Mouse (Mus musculus): ENCODE measurements around the gene Atp10a. TPM values are rescaled to one million over a fixed set of nuclear protein-coding genes. Genes with fewer than 3 reads are reported as not detected.

Atp10a gene
- polyA plus RNA-seq, 1 experiment from 2014 or later: 1.2 TPM

DNA sequence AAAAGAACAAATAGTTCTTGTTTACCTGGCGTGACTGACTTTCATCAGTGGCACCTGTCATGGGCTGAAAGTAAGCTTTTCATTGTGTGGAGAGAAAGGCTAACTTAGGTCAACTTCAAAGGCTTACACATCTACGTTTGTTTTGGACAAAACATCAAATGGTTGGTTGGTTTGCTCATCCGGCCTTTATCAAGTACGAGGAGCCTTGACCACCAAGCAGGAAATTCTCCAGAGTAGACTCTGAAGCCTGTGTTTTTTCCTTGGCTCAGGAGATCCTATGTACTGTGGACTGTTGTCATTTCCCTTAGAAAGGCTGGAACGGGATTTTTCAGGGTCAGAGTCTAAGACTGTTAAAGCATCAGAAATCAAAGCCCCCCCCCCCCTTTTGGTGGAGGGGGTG is 90.9 kb downstream of the Atp10a start:
- Histone ChIP-seq H3K27me3 (replicated peaks) (no peaks in the 10 kb centered on the region), H3K9me3 (no peaks in the 10 kb centered on the region), H3K4me3 (no peak overlapping the region), H3K9ac (no peak overlapping the region), H3K4me2 (no peak overlapping the region), H3K4me1 (no peaks in the 10 kb centered on the region), H3K36me3 (replicated peaks) (no peaks in the 10 kb centered on the region), H3K27ac (no peak overlapping the region)
- WGBS: 63% methylated on average over 5 of the region's 5 CpGs
- ATAC-seq (replicated peaks): no peak

DNA sequence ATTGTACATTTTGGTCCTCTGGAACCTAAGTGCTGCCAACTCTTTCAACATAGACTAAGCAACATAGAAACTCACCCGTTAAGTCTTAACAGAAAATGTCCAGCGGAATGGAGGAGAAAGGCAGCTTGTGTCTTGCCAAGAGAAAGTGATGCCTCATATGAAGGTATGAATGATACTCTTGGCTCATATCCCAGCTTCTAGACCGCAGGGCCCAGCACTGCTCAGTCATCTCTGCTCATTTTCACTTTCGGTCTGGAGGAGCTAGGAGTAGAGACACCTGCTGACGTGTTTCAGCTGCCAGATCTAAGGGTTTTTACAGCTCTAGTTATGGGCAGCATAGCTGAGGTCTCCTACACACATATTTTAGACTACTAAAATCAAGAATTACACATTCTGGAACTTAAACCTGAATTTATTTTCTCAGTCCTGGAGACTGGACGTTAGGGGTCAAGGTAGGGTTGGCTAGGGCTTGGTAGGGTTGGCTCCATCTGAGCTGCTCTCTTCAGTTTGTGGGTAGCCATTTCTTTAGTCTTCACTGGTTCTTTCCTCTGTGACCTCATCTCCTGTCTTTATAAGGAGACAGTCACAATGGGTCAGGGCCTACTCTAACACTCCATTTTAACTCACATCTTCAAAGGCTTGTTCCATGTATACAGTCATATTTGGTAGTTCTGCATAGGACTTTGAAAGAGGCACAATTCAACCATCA is 94.1 kb downstream of the Atp10a start:
- H3K9ac ChIP-seq: no peak overlapping the region
- H3K36me3 ChIP-seq (replicated peaks): no peaks in the 10 kb centered on the region
- H3K4me2 ChIP-seq: no peak overlapping the region
- no peaks in the 10 kb centered on the region for H3K9me3 ChIP-seq
- H3K4me3 ChIP-seq: no peak overlapping the region
- ATAC-seq (replicated peaks): no peak
- WGBS: 86% methylated on average over 6 of the region's 6 CpGs
- no peaks in the 10 kb centered on the region for H3K4me1 ChIP-seq
- H3K27me3 ChIP-seq (replicated peaks): no peaks in the 10 kb centered on the region
- H3K27ac ChIP-seq: no peak overlapping the region

DNA sequence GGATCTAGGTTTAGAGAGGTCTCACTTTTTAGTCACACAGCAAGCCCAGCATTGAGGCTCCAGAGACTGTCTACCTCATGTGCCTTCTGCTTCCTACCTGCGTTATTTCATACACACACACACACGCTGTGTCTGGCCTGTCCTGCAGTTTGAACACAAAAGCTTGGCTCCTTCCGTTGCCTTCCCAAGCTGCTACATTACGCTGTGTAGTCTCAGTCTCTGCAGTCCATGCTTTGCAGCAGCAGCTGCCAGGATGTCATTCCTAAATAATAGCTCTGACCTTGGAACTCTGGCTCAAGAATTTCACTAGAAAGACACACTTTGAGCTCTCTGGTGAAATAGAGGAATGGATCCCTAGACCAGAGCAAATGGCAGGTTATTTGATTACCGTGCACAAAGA is 96.1 kb downstream of the Atp10a start:
- Histone ChIP-seq H3K9ac (no peak overlapping the region), H3K27me3 (replicated peaks) (no peaks in the 10 kb centered on the region), H3K27ac (no peak overlapping the region), H3K4me3 (no peak overlapping the region), H3K4me2 (no peak overlapping the region), H3K36me3 (replicated peaks) (no peaks in the 10 kb centered on the region), H3K9me3 (no peaks in the 10 kb centered on the region), H3K4me1 (no peaks in the 10 kb centered on the region)
- no peak for ATAC-seq (replicated peaks)
- 80% methylated on average over 5 of the region's 5 CpGs for WGBS

DNA sequence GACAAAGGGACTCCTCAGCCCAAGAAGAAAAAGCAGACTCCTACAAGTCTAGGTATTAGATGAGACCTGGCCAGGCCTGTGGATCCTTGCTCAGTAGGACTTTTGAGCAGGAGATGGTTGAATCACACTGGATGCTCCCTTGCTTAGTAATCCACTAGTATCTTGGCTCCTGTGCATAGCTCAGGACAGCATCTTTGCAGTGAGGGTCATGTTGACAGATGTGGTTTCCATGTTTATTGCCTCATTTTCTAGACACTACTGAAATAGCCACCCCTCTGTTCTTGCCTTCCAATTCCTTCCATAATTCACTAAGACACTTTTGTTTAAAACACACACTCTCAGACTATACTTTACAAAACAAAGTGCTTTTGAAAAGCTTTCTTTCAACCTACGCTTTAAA is 98.1 kb downstream of the Atp10a start:
- H3K4me2 ChIP-seq: no peak overlapping the region
- no peaks in the 10 kb centered on the region for H3K27me3 ChIP-seq (replicated peaks)
- no peaks in the 10 kb centered on the region for H3K36me3 ChIP-seq (replicated peaks)
- no peak overlapping the region for H3K9ac ChIP-seq
- H3K4me1 ChIP-seq: no peaks in the 10 kb centered on the region
- H3K9me3 ChIP-seq: no peaks in the 10 kb centered on the region
- ATAC-seq (replicated peaks): no peak
- no peak overlapping the region for H3K27ac ChIP-seq
- no peak overlapping the region for H3K4me3 ChIP-seq
- 69% methylated on average over 1 of the region's 1 CpGs for WGBS

DNA sequence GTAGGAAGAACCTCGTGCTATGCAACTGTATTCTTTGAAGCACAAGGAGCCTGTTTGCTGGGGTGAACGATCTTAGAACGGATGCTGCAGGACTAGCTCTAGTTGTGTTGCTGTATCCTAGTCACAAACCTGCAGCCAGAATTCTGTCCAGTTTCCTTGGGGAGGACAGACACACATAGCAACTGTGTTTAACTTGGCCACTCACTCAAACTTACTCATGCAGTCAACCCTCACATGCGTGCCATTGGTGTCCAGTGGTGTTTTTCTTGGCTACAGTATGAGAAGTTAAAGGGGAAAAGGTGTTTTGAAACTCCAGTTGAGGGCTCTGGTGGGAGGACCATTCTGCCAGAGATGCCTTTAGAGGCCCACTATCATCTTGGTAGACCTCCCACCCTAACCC is 98.6 kb downstream of the Atp10a start:
- Histone ChIP-seq H3K27ac (no peak overlapping the region), H3K9me3 (no peaks in the 10 kb centered on the region), H3K9ac (no peak overlapping the region), H3K36me3 (replicated peaks) (no peaks in the 10 kb centered on the region), H3K27me3 (replicated peaks) (no peaks in the 10 kb centered on the region), H3K4me2 (no peak overlapping the region), H3K4me1 (no peaks in the 10 kb centered on the region), H3K4me3 (no peak overlapping the region)
- no peak for ATAC-seq (replicated peaks)
- 74% methylated on average over 4 of the region's 4 CpGs for WGBS

DNA sequence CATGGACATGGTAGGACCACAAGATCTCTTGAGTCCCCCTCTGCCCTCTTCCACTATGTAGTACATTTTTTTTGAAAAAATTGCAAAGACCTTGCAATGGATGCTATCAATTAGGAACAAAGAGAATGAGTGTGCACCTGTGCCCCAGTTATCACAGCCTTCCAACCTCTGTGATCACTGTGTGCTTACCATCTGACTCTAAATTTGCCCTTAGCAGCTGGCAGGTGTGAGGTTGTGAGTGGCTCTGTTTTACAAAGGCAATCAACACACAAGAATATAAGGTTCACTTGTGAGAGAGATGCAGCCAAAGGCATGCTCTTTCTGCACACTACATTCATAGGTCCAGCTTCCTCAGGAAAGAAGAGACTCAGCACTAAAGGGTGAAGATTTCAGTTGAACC is 99.1 kb downstream of the Atp10a start:
- H3K36me3 ChIP-seq (replicated peaks): no peaks in the 10 kb centered on the region
- H3K9ac ChIP-seq: no peak overlapping the region
- H3K27me3 ChIP-seq (replicated peaks): no peaks in the 10 kb centered on the region
- no peak for ATAC-seq (replicated peaks)
- H3K4me1 ChIP-seq: no peaks in the 10 kb centered on the region
- H3K9me3 ChIP-seq: no peaks in the 10 kb centered on the region
- no peak overlapping the region for H3K27ac ChIP-seq
- no peak overlapping the region for H3K4me3 ChIP-seq
- H3K4me2 ChIP-seq: no peak overlapping the region

DNA sequence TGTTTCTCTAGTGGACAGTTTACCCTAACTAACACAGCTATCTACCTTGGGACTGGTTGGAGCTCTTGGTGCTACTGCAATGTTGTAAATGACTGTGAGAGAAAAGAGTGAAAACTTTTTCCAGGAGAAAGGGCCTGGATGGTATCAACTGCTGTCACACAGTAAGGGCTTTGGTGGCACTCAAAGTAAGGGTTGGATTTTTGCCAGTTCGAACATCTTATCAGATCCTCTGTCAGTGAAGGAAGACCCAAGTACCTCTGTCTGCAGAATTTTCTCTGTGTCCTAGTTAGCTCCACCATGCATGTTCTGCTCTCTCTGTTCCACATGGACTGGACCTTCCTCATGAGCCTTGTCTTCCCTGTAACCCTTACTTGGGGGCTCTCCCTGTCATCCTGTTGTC is 99.9 kb downstream of the Atp10a start:
- Histone ChIP-seq H3K4me2 (no peak overlapping the region), H3K27me3 (replicated peaks) (no peaks in the 10 kb centered on the region), H3K4me3 (no peak overlapping the region), H3K36me3 (replicated peaks) (no peaks in the 10 kb centered on the region), H3K9me3 (no peaks in the 10 kb centered on the region), H3K9ac (no peak overlapping the region), H3K4me1 (no peaks in the 10 kb centered on the region), H3K27ac (no peak overlapping the region)
- no peak for ATAC-seq (replicated peaks)
- 100% methylated on average over 1 of the region's 1 CpGs for WGBS

DNA sequence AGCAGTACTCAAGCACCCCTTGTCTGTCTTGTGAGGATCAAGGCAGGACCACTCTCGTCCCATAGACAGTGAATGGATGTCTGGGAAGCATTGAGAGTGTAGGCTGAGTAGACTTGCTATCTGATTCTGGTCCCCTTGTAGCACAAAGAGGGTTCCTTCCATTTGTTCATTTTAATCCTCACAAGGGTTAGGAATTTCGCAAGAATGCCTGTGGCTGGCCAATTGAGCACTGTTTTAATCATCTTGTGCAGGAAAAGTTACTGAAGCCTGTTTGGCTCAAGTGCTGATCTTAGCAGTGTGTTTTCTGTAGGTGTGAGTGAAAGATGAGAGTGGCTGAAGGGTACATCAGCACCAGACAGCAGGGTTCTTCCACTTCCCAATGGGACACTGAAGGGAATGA is 101.4 kb downstream of the Atp10a start:
- Histone ChIP-seq H3K27me3 (replicated peaks) (no peaks in the 10 kb centered on the region), H3K4me1 (no peaks in the 10 kb centered on the region), H3K4me2 (no peak overlapping the region), H3K36me3 (replicated peaks) (no peaks in the 10 kb centered on the region), H3K4me3 (no peak overlapping the region), H3K9me3 (no peaks in the 10 kb centered on the region), H3K9ac (no peak overlapping the region), H3K27ac (no peak overlapping the region)
- no peak for ATAC-seq (replicated peaks)
- 71% methylated on average over 2 of the region's 2 CpGs for WGBS

DNA sequence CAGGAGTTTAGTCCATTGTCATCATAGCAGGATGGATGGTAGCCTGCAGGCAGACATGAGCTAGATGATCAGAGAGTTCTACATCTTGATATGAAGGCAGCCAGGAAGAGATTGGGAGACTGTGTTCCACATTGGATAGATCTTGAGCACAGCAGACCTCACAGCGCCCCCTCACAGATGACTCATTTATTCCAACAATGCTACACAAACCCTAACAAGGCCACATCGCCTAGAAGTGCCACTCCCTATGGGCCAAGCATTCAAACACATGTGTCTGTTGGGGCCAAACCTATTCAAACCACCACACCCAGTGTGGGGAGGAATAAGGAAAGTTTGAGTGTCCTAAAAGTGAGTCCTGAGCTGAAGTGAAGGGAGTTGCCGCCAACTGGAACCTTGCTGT is 102.4 kb downstream of the Atp10a start:
- Histone ChIP-seq H3K36me3 (replicated peaks) (no peaks in the 10 kb centered on the region), H3K4me3 (no peak overlapping the region), H3K9me3 (no peaks in the 10 kb centered on the region), H3K4me1 (no peaks in the 10 kb centered on the region), H3K4me2 (no peak overlapping the region), H3K9ac (no peak overlapping the region), H3K27ac (no peak overlapping the region), H3K27me3 (replicated peaks) (no peaks in the 10 kb centered on the region)
- WGBS: 90% methylated on average over 3 of the region's 3 CpGs
- ATAC-seq (replicated peaks): no peak

DNA sequence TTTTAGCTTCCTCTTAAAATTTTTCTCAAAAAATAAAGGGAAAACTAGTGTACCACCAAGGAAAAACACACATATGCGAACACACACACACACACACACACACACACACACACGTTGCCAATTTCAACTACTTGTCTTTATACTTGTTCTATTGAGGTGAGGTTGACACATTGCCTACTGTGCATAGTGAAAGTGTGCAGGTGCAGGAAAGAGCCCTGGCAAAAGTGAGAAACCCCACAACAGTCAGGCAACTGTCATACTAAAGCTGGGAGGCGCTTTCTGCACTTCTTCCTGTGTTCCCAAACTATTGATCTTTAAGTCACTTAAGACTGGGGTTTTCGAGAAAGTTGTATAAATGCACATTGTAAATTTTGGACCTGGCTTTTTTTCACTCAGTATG is 103.3 kb downstream of the Atp10a start:
- WGBS: 91% methylated on average over 4 of the region's 4 CpGs
- H3K27me3 ChIP-seq (replicated peaks): no peaks in the 10 kb centered on the region
- H3K4me3 ChIP-seq: no peak overlapping the region
- H3K4me2 ChIP-seq: no peak overlapping the region
- H3K9ac ChIP-seq: no peak overlapping the region
- H3K27ac ChIP-seq: no peak overlapping the region
- no peaks in the 10 kb centered on the region for H3K4me1 ChIP-seq
- ATAC-seq (replicated peaks): no peak
- no peaks in the 10 kb centered on the region for H3K36me3 ChIP-seq (replicated peaks)
- no peaks in the 10 kb centered on the region for H3K9me3 ChIP-seq

DNA sequence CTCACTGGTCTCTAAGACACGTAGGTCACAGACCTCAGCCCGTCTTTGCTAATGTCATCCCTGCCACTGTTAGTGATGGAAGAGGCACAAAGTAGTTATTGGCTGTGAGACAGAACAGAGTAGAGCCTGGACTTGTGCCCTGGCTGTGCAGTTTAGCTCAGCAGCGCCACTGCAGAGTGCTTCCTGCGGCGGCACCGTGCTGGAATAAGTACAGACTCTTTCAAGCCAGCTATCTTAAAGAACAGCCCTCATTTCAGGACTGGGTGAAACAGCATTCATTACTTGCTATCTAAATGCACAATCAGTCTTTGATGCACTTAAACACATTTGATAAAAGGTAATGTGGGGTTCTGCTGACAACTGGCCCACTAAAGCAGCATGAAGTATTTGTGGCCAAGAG is 111.3 kb downstream of the Atp10a start:
- Histone ChIP-seq H3K27ac (no peak overlapping the region), H3K4me3 (no peak overlapping the region), H3K36me3 (replicated peaks) (no peaks in the 10 kb centered on the region), H3K4me2 (no peak overlapping the region), H3K9me3 (no peaks in the 10 kb centered on the region), H3K27me3 (replicated peaks) (no peaks in the 10 kb centered on the region), H3K9ac (no peak overlapping the region), H3K4me1 (no peaks in the 10 kb centered on the region)
- peak; percentile 71 for ATAC-seq (replicated peaks)
- WGBS: 79% methylated on average over 6 of the region's 6 CpGs

DNA sequence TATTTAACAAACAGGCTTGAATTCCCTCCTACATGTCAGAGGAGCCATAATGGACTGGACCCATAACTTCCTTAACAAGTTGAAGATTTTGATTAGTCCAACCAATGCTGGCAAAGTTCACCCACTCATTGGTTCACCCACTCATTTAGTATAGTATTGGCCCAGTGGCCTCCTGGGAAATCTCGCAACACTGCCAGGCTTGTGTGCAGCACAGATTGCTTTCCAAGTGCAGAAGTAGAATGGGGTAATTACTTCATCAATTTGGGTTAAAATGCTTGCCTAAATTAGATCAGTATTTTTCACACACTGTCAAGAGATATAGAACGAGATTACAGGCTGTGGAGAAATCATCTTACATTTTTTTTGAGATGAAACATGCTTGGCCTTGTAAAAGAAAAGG is 112.3 kb downstream of the Atp10a start:
- no peak overlapping the region for H3K27ac ChIP-seq

DNA sequence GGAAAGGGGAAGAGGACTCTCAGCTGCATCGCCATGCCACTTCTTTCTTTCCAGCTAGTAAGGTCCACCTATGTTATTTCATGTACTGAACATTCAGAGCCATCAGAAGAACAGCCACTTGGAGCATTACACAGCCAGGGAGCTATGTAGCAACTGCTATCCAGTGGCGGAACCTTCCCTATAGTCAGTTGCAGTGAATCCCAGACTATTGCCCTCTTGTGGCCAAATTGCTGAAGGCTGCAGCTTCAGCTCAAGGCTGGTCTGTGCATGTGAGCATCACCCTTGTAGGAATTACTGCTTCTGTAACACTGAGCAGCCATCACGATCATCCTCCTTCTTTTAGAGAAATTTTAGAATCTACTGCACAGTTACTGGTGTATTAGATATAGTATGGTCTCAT is 114.3 kb downstream of the Atp10a start:
- Histone ChIP-seq H3K9me3 (no peaks in the 10 kb centered on the region), H3K4me2 (no peak overlapping the region), H3K27ac (no peak overlapping the region), H3K27me3 (replicated peaks) (no peaks in the 10 kb centered on the region), H3K4me3 (no peak overlapping the region), H3K36me3 (replicated peaks) (no peaks in the 10 kb centered on the region), H3K4me1 (no peaks in the 10 kb centered on the region), H3K9ac (no peak overlapping the region)
- peak; percentile 73 for ATAC-seq (replicated peaks)
- 67% methylated on average over 3 of the region's 3 CpGs for WGBS

More for the DNA sequence above, 112.3 kb downstream of the Atp10a start:
- no peak for ATAC-seq (replicated peaks)
- WGBS: 85% methylated on average over 2 of the region's 2 CpGs
- no peak overlapping the region for H3K4me2 ChIP-seq
- H3K4me3 ChIP-seq: no peak overlapping the region
- H3K36me3 ChIP-seq (replicated peaks): no peaks in the 10 kb centered on the region
- H3K27me3 ChIP-seq (replicated peaks): no peaks in the 10 kb centered on the region
- H3K9me3 ChIP-seq: no peaks in the 10 kb centered on the region
- no peaks in the 10 kb centered on the region for H3K4me1 ChIP-seq
- H3K9ac ChIP-seq: no peak overlapping the region

Data from midbrain, embryonic 15.5 days (tissue).